Mouse (Mus musculus): ENCODE results near the gene Them4. TPM values are rescaled to one million over a fixed set of nuclear protein-coding genes. Genes with fewer than 3 reads are reported as not detected.

Them4 gene
- polyA plus RNA-seq, 1 experiment = 6.3 TPM

GRCm38 (mm10) chr3:94342552-94342951, 32.7 kb downstream of the Them4 start:
- TF ChIP-seq TCF3 (IDR thresholded peaks at IDR 0.05; ENCODE audit: insufficient read length, low read depth) = no peak
- no peak for TF ChIP-seq USF1 (IDR thresholded peaks at IDR 0.05; ENCODE audit: low read depth)
- no peak for TF ChIP-seq MYOD1 (IDR thresholded peaks at IDR 0.05; ENCODE audit: control insufficient read depth in 1 of 3, insufficient read length in 2 of 3, low read depth in 2 of 3)
- TF ChIP-seq E2F4 (IDR thresholded peaks at IDR 0.05; ENCODE audit: insufficient read depth) = no peak
- TF ChIP-seq MYOG (IDR thresholded peaks at IDR 0.05; ENCODE audit: control insufficient read depth in 1 of 3, insufficient read depth in 1 of 3, insufficient read length in 2 of 3, low read depth in 2 of 3) = no peak
- no peak for TF ChIP-seq CEBPB (IDR thresholded peaks at IDR 0.05; ENCODE audit: insufficient read depth, poor library complexity, severe bottlenecking)
- no peak for TF ChIP-seq POLR2A (IDR thresholded peaks at IDR 0.05; ENCODE audit: insufficient read length, low read depth)
- TF ChIP-seq SRF (IDR thresholded peaks at IDR 0.05; ENCODE audit: control insufficient read depth, insufficient read length, low read depth) = no peak
- TF ChIP-seq TCF12 (IDR thresholded peaks at IDR 0.05; ENCODE audit: insufficient read depth, poor library complexity, severe bottlenecking) = no peak
- no peaks in the 10 kb centered on the region for H3K79me2 ChIP-seq (ENCODE audit: control insufficient read depth, insufficient read depth)
- H3K36me3 ChIP-seq (ENCODE audit: control insufficient read depth, insufficient read depth) = no peaks in the 10 kb centered on the region
- no peak overlapping the region for H3ac ChIP-seq (ENCODE audit: control insufficient read depth, insufficient read length)
- H3K27me3 ChIP-seq (ENCODE audit: control insufficient read depth, insufficient read depth, insufficient read length) = no peaks in the 10 kb centered on the region
- no peak overlapping the region for H3K4me2 ChIP-seq (ENCODE audit: low read depth)
- H3K4me3 ChIP-seq = no peak overlapping the region

DNA sequence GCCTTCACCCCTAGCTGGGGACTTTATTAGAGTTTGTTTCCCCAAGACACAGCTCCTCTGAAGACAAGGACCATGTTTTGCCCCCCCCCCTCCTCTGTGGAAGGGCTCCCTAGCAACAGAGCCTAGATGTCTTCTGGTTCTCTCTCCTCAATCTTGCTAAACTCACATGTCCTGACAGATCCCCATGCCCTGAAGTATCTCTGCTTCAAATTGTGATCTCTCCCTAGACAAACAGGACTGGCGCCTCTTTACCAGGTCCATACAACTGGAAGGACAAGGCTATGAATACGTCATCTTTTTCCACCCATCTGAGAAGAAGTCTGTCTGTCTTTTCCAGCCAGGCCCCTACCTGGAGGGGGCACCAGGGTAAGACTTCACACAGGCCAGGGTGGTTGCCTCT, 34.3 kb downstream of the Them4 start:
- H3K36me3 ChIP-seq (ENCODE audit: control insufficient read depth, insufficient read depth) = no peaks in the 10 kb centered on the region
- no peaks in the 10 kb centered on the region for H3K79me2 ChIP-seq (ENCODE audit: control insufficient read depth, insufficient read depth)
- H3K27me3 ChIP-seq (ENCODE audit: control insufficient read depth, insufficient read depth, insufficient read length) = no peaks in the 10 kb centered on the region
- no peak overlapping the region for H3K4me2 ChIP-seq (ENCODE audit: low read depth)
- TF ChIP-seq E2F4 (IDR thresholded peaks at IDR 0.05; ENCODE audit: insufficient read depth) (no peak), TCF3 (IDR thresholded peaks at IDR 0.05; ENCODE audit: insufficient read length, low read depth) (no peak), POLR2AphosphoS2 (IDR thresholded peaks at IDR 0.05; ENCODE audit: insufficient read length, low read depth) (no peak), MAX (IDR thresholded peaks at IDR 0.05; ENCODE audit: low read depth) (no peak), USF1 (IDR thresholded peaks at IDR 0.05; ENCODE audit: low read depth) (no peak), CEBPB (IDR thresholded peaks at IDR 0.05; ENCODE audit: insufficient read depth, poor library complexity, severe bottlenecking) (no peak), POLR2A (IDR thresholded peaks at IDR 0.05; ENCODE audit: insufficient read length, low read depth) (no peak), MYOD1 (IDR thresholded peaks at IDR 0.05; ENCODE audit: control insufficient read depth in 1 of 3, insufficient read length in 2 of 3, low read depth in 2 of 3) (no peak), TCF12 (IDR thresholded peaks at IDR 0.05; ENCODE audit: insufficient read depth, poor library complexity, severe bottlenecking) (no peak), MYOG (IDR thresholded peaks at IDR 0.05; ENCODE audit: control insufficient read depth in 1 of 3, insufficient read depth in 1 of 3, insufficient read length in 2 of 3, low read depth in 2 of 3) (no peak), REST (IDR thresholded peaks at IDR 0.05; ENCODE audit: insufficient read depth, insufficient read length) (no peak), SRF (IDR thresholded peaks at IDR 0.05; ENCODE audit: control insufficient read depth, insufficient read length, low read depth) (no peak)
- H3K4me3 ChIP-seq = no peak overlapping the region
- no peak overlapping the region for H3ac ChIP-seq (ENCODE audit: control insufficient read depth, insufficient read length)

DNA sequence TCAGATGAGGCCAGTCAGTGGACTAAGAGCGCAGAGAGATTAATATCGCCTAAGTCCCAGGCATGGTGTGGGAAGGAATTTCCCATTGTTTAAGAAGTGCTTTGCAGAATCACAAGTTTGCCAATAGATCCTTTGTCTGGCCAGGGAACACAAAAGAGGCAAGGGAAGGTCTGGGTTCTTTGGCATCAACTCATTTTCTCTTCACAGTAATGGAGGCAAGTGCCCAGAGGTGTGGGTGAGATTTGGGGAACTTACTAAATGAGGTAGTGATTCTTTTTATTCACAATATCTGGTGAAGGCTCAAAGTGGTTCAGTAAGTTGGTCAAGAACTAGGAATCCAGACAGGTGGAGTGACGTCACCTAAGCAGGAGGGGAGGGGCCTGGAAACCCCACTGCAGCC, 35.0 kb downstream of the Them4 start:
- H3K79me2 ChIP-seq (ENCODE audit: control insufficient read depth, insufficient read depth) = no peaks in the 10 kb centered on the region
- H3K27me3 ChIP-seq (ENCODE audit: control insufficient read depth, insufficient read depth, insufficient read length) = no peaks in the 10 kb centered on the region
- TF ChIP-seq SRF (IDR thresholded peaks at IDR 0.05; ENCODE audit: control insufficient read depth, insufficient read length, low read depth) (no peak), CEBPB (IDR thresholded peaks at IDR 0.05; ENCODE audit: insufficient read depth, poor library complexity, severe bottlenecking) (no peak), TCF3 (IDR thresholded peaks at IDR 0.05; ENCODE audit: insufficient read length, low read depth) (no peak), MYOD1 (IDR thresholded peaks at IDR 0.05; ENCODE audit: control insufficient read depth in 1 of 3, insufficient read length in 2 of 3, low read depth in 2 of 3) (no peak), MAX (IDR thresholded peaks at IDR 0.05; ENCODE audit: low read depth) (no peak), POLR2A (IDR thresholded peaks at IDR 0.05; ENCODE audit: insufficient read length, low read depth) (no peak), E2F4 (IDR thresholded peaks at IDR 0.05; ENCODE audit: insufficient read depth) (no peak), TCF12 (IDR thresholded peaks at IDR 0.05; ENCODE audit: insufficient read depth, poor library complexity, severe bottlenecking) (no peak), REST (IDR thresholded peaks at IDR 0.05; ENCODE audit: insufficient read depth, insufficient read length) (no peak), MYOG (IDR thresholded peaks at IDR 0.05; ENCODE audit: control insufficient read depth in 1 of 3, insufficient read depth in 1 of 3, insufficient read length in 2 of 3, low read depth in 2 of 3) (no peak), POLR2AphosphoS2 (IDR thresholded peaks at IDR 0.05; ENCODE audit: insufficient read length, low read depth) (no peak), USF1 (IDR thresholded peaks at IDR 0.05; ENCODE audit: low read depth) (no peak)
- H3ac ChIP-seq (ENCODE audit: control insufficient read depth, insufficient read length) = no peak overlapping the region
- no peak overlapping the region for H3K4me2 ChIP-seq (ENCODE audit: low read depth)
- H3K4me3 ChIP-seq = no peak overlapping the region
- H3K36me3 ChIP-seq (ENCODE audit: control insufficient read depth, insufficient read depth) = no peaks in the 10 kb centered on the region

- no peak for TF ChIP-seq E2F4 (IDR thresholded peaks at IDR 0.05; ENCODE audit: insufficient read depth)
- no peak for TF ChIP-seq REST (IDR thresholded peaks at IDR 0.05; ENCODE audit: insufficient read depth, insufficient read length)
- TF ChIP-seq CEBPB (IDR thresholded peaks at IDR 0.05; ENCODE audit: insufficient read depth, poor library complexity, severe bottlenecking) = no peak
- no peak for TF ChIP-seq POLR2A (IDR thresholded peaks at IDR 0.05; ENCODE audit: insufficient read length, low read depth)
- no peak for TF ChIP-seq TCF12 (IDR thresholded peaks at IDR 0.05; ENCODE audit: insufficient read depth, poor library complexity, severe bottlenecking)
- TF ChIP-seq MAX (IDR thresholded peaks at IDR 0.05; ENCODE audit: low read depth) = no peak
- no peak for TF ChIP-seq SRF (IDR thresholded peaks at IDR 0.05; ENCODE audit: control insufficient read depth, insufficient read length, low read depth)
- TF ChIP-seq USF1 (IDR thresholded peaks at IDR 0.05; ENCODE audit: low read depth) = no peak
- no peak for TF ChIP-seq TCF3 (IDR thresholded peaks at IDR 0.05; ENCODE audit: insufficient read length, low read depth)
- TF ChIP-seq POLR2AphosphoS2 (IDR thresholded peaks at IDR 0.05; ENCODE audit: insufficient read length, low read depth) = no peak
- no peak for TF ChIP-seq MYOG (IDR thresholded peaks at IDR 0.05; ENCODE audit: control insufficient read depth in 1 of 3, insufficient read depth in 1 of 3, insufficient read length in 2 of 3, low read depth in 2 of 3)
- no peak for TF ChIP-seq MYOD1 (IDR thresholded peaks at IDR 0.05; ENCODE audit: control insufficient read depth in 1 of 3, insufficient read length in 2 of 3, low read depth in 2 of 3)
- H3ac ChIP-seq (ENCODE audit: control insufficient read depth, insufficient read length) = no peak overlapping the region
- H3K36me3 ChIP-seq (ENCODE audit: control insufficient read depth, insufficient read depth) = no peaks in the 10 kb centered on the region
- H3K27me3 ChIP-seq (ENCODE audit: control insufficient read depth, insufficient read depth, insufficient read length) = no peaks in the 10 kb centered on the region
- no peak overlapping the region for H3K4me2 ChIP-seq (ENCODE audit: low read depth)
- H3K79me2 ChIP-seq (ENCODE audit: control insufficient read depth, insufficient read depth) = no peaks in the 10 kb centered on the region
- no peak overlapping the region for H3K4me3 ChIP-seq
Measured at GRCm38 (mm10) chr3:94348146-94348545, 38.3 kb downstream of the Them4 start.

Data from myocyte (in vitro differentiated cells).